Mouse (Mus musculus): ENCODE results near the gene Emg1.

DNA sequence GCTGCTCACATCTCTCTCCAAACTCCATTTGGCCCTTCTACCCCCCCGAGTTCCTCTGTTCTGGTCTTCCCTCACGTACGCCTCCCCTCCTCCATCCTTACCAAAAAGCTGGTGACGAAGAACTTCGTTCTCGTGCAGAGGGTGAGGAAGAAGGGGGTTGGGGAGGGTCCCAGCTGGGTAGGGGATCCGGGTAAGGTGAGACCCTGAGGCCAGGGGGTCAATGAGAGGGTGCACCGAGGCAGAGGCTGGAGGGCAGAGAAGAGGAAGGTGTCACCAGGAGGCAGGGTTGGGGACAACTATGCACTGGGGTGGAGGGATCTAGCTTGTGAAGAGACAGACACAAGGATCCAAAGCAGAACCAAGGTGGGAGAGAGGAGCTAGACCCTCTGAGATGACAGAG, 31.7 kb upstream of the Emg1 start:
- no peak for TF ChIP-seq CTCF (IDR thresholded peaks at IDR 0.05; ENCODE audit: low read depth)
- TF ChIP-seq EP300 (optimal IDR thresholded peaks at IDR 0.05) = no peak
